Mouse (Mus musculus) embryonic facial prominence, embryonic 14.5 days (tissue): ENCODE measurements around the gene Pdzd7. TPM values are rescaled to one million over a fixed set of nuclear protein-coding genes. Genes with fewer than 3 reads are reported as not detected.
A peak's percentile ranks its signal among the peaks of the same experiment; 100 is the strongest.

Experiments used
- ATAC-seq: fragments of 200-750 bp; cut with Nextera tagmentation; 2 replicates; pipeline ENCODE4 v1.8.0; 2017; ENCODE audit warnings: low read depth, moderate number of reproducible peaks, moderate TSS enrichment
- DNase-seq: peaks from one replicate; pipeline ENCODE4 v3.0.0-alpha.2; 2015; ENCODE audit warnings: low spot score
- H3K27ac ChIP-seq: fragments of 300-500 bp; sonication (generic); replicated peaks from 2 replicates; pipeline ENCODE4 v1.5.1; 2014; ENCODE audit warnings: low read depth, mild to moderate bottlenecking, low read length, moderate library complexity
- H3K27me3 ChIP-seq: fragments of 300-500 bp; sonication (generic); replicated peaks from 2 replicates; pipeline ENCODE4 v1.6.1; 2014; ENCODE audit warnings: low read length; ENCODE audit not compliant: control insufficient read depth, insufficient read depth
- H3K36me3 ChIP-seq: fragments of 300-500 bp; sonication (generic); 2 replicates; pipeline ENCODE4 v1.6.1; 2014; ENCODE audit warnings: low read length, mixed read lengths; ENCODE audit not compliant: control insufficient read depth, insufficient read depth
- H3K4me1 ChIP-seq: fragments of 300-500 bp; sonication (generic); 2 replicates; pipeline ENCODE4 v1.6.1; 2014; ENCODE audit warnings: antibody characterized with exemption, low read length; ENCODE audit not compliant: control insufficient read depth, insufficient read depth
- H3K4me2 ChIP-seq: fragments of 300-500 bp; sonication (generic); 2 replicates; pipeline ENCODE4 v1.6.1; 2014; ENCODE audit warnings: low read depth, mild to moderate bottlenecking, low read length, moderate library complexity, mixed read lengths
- H3K4me3 ChIP-seq: fragments of 300-500 bp; sonication (generic); 2 replicates; pipeline ENCODE4 v1.5.1; 2014; ENCODE audit warnings: low read depth, mild to moderate bottlenecking, low read length
- H3K9ac ChIP-seq: fragments of 300-500 bp; sonication (generic); 2 replicates; pipeline ENCODE4 v1.6.1; 2014; ENCODE audit warnings: low read depth, mild to moderate bottlenecking, low read length, moderate library complexity, mixed read lengths
- H3K9me3 ChIP-seq: fragments of 300-500 bp; sonication (generic); 2 replicates; pipeline ENCODE4 v1.6.1; 2016; ENCODE audit warnings: low read length; ENCODE audit not compliant: control insufficient read depth
- WGBS: fragments of 180-500 bp; shearing (Covaris S2); extraction: QIAGEN DNeasy Blood & Tissue Kit; methylation state at CpG from one replicate; pipeline ENCODE4 v1.1.7; 2014; 5-methylcytosine and 5-hydroxymethylcytosine counted together
- polyA plus RNA-seq: library from polyadenylated mRNA; unstranded; fragments of >200 nt; fragmentation: Nextera tagmentation; extraction: Ambion mirVana; gene quantifications from 2 replicates; pipeline ENCODE4 v1.2.1, GENCODE M21; 2014

Pdzd7 gene
- polyA plus RNA-seq, 1 experiment from 2014 or later, result 0.32 TPM

DNA sequence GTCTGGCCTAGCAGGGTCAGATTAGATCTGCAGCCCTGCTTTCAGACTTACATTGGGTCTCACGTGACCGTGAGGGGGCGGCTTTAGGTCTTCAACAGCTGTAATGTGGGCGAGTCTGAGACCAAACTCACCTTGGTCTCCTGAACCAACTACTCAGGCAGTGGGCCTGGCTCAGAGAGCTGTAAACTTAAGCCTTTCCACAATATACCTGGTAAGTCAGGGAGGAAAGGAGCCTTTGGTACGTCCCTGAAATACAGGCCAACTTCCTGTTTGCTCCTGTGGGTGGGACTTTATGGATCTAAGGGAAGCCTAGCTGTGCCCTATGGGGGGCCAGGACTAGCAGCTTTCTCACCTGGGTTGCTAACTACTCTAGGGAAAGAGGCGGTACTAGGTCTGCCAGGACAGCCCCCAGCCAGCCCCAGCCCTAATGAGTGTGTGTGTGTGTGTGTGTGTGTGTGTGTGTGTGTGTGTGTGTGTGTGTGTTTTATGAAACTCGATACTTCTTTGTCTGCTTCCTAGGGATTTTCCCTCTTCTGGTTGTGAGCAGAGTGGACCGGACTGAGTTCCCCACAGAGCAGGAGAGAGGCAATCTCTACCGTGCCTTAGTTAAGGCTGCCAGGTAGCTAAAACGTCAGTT is 31.1 kb downstream of the Pdzd7 start, which contains the start of gene Lzts2:
Gene Lzts2 (plus strand): TSS at position 80 of the 637 bp plus-strand sequence.
- ATAC-seq (peak; percentile 9; the same call in 1 of the 2 replicates), DNase-seq (peak; percentile 77)
- peaks cover 22% of the 10 kb centered on the region for H3K36me3 ChIP-seq
- H3K4me3 ChIP-seq, result peak within 1 kb of the TSS; percentile 63
- WGBS, result 12% methylated on average over 10 of the region's 10 CpGs
- H3K9me3 ChIP-seq, result no peaks in the 10 kb centered on the region
- H3K4me2 ChIP-seq, result peak within 1 kb of the TSS; percentile 70
- peak within 1 kb of the TSS; percentile 74 for H3K9ac ChIP-seq
- no peaks in the 10 kb centered on the region for H3K27me3 ChIP-seq
- H3K4me1 ChIP-seq, result peaks cover 23% of the 10 kb centered on the region
- peak within 1 kb of the TSS; percentile 99 for H3K27ac ChIP-seq

DNA sequence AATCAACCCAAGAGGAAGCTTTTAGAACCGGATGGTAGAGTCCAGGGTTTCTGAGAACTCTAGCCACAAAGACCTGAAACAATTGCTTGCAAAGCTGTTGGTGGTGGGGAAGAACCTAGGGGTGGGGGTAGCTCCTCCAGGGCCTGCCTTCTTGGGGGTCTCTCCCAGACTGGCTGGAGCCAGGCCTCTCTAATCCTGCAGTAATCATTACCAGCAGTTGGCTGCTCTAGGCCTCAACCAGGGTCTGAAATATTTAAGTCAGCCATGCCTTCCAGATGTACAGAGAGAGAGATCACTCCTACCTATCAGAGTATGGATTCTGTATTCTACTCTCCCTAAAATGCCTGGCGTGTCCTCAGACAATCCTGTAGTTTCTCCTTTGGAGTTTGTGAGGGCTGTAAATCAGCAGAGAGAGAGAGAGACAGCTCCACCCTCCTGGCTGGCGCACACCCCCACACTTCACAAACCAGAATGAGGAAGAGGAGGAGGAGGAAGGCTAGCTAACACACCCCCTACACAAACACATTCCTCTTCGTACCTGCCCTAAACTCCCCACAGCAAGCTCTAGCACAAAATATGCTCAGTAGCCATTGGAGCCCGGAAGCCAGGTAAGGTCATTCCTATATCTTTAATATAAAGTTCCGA is 31.8 kb downstream of the Pdzd7 start:
- Histone ChIP-seq H3K9ac (0 out of 2 replicates have a peak overlapping the region, but pooled peaks have one; percentile 1), H3K27ac (peak overlapping the region; percentile 99), H3K4me3 (no peak overlapping the region), H3K9me3 (no peaks in the 10 kb centered on the region), H3K27me3 (no peaks in the 10 kb centered on the region), H3K4me1 (peaks cover 19% of the 10 kb centered on the region), H3K36me3 (peaks cover 26% of the 10 kb centered on the region), H3K4me2 (peak overlapping the region; percentile 70; the same call in 1 of the 2 replicates)
- WGBS, result 37% methylated on average over 6 of the region's 6 CpGs
- DNase-seq, result peak; percentile 63
- ATAC-seq, result no peak

DNA sequence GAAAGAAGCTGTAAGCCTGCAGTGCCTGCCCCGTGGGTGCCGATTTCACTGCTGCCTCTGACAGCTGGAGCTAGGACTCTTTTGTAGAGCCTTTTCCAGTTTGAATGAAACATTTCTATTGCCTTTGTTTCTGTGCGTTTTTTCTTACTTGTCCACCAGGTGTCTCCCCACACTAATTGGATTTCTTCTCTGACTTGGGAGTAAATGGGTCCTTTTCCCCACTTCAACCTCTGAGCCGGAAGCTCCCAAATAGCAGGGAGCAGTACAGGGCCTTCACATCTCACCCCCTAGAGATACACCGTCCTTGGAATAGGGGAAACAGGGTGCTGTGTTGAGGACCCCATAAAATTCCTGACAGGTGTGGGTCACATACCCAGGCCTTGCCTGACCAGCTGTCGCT is 32.9 kb downstream of the Pdzd7 start:
- Histone ChIP-seq H3K36me3 (peaks cover 34% of the 10 kb centered on the region), H3K27me3 (no peaks in the 10 kb centered on the region), H3K27ac (peak overlapping the region; percentile 99), H3K4me1 (peaks cover 19% of the 10 kb centered on the region), H3K4me2 (no peak overlapping the region), H3K9me3 (no peaks in the 10 kb centered on the region), H3K9ac (peak overlapping the region; percentile 38; the same call in 1 of the 2 replicates), H3K4me3 (no peak overlapping the region)
- ATAC-seq (no peak), DNase-seq (peak; percentile 60)
- WGBS, result 22% methylated on average over 6 of the region's 6 CpGs

DNA sequence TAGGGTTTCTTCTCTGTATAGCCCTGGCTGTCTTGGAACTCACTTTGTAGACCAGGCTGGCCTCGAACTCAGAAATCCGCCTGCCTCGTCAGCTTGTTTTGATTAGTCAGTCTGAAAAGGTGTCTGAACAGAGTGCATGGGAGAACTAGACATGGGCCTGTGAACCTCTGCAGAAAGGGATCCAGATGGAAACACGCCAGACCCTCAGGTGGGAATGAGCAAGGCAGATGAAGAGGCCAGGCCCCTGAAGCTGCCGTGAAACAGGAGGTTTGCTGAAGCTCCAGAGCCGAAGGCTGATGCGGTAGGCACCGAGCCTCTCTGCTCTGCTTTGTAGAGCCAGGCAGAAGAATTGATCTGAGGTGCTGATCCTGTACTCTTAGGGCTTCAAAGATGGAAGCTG is 33.3 kb downstream of the Pdzd7 start:
- ATAC-seq, result no peak
- DNase-seq, result no peak
- Histone ChIP-seq H3K4me2 (no peak overlapping the region), H3K36me3 (peaks cover 34% of the 10 kb centered on the region), H3K27ac (0 out of 2 replicates have a peak overlapping the region, but pooled peaks have one; percentile 99), H3K27me3 (no peaks in the 10 kb centered on the region), H3K9me3 (no peaks in the 10 kb centered on the region), H3K4me3 (no peak overlapping the region), H3K4me1 (peaks cover 22% of the 10 kb centered on the region), H3K9ac (peak overlapping the region; percentile 38; the same call in 1 of the 2 replicates)
- 67% methylated on average over 8 of the region's 8 CpGs for WGBS

DNA sequence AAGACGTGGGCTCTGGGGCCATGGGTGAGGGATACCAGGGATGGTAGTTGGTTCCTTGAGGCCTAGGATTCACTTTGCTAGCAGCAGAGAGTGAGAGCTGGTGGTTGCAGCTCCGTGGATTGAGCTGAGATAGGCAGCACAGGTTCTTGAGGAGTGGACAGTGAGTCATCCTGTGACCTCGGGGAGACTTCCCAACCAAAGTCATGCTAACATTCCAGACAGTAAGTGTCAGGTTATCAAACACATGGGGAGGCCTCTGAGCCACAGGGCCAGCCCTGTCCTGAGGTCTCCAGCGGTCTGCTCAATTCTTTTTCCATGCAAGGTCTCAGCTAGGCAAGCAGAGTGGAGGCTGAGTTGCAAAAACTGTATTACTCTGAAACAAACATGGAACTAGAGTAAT is 34.9 kb downstream of the Pdzd7 start:
- H3K36me3 ChIP-seq, result peaks cover 34% of the 10 kb centered on the region
- H3K27ac ChIP-seq, result no peak overlapping the region
- no peaks in the 10 kb centered on the region for H3K9me3 ChIP-seq
- WGBS, result 87% methylated on average over 4 of the region's 4 CpGs
- no peaks in the 10 kb centered on the region for H3K27me3 ChIP-seq
- no peak overlapping the region for H3K4me2 ChIP-seq
- H3K4me1 ChIP-seq, result peaks cover 25% of the 10 kb centered on the region
- DNase-seq, result no peak
- no peak for ATAC-seq
- H3K4me3 ChIP-seq, result no peak overlapping the region
- no peak overlapping the region for H3K9ac ChIP-seq

DNA sequence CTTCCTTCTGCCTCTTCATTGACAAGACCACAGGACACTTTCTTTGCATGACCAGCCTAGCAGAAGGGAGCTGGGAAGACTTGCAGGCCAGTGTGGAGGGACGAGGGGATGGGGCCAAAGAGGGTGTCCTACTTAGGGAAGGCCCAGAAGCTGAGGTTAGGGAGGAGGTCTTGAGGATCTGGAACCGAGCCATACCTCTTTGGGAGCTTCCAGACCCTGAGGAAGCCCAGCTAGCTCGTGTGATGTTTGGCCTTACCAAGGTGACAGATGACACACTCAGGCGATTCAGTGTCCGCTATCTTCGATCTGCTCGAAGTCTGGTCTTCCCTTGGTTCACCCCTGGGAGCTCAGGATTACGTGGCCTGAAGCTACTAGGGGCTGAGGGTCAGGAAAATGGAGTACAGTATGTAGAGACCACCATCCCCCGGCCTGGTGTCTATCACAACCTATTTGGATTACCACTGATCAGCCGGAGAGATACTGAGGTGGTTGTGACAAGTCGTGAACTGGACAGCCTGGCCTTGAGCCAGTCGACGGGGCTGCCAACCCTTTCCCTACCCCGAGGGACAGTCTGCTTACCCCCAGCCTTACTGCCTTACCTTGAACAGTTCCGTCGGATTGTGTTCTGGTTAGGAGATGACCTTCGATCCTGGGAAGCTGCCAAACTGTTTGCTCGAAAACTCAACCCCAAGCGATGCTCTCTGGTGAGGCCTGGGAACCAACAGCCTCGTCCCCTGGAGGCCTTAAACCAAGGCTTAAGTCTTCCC is 37.9 kb downstream of the Pdzd7 start:
- Histone ChIP-seq H3K9ac (peak overlapping the region; percentile 82), H3K27ac (no peak overlapping the region)
- DNase-seq, result no peak

DNA sequence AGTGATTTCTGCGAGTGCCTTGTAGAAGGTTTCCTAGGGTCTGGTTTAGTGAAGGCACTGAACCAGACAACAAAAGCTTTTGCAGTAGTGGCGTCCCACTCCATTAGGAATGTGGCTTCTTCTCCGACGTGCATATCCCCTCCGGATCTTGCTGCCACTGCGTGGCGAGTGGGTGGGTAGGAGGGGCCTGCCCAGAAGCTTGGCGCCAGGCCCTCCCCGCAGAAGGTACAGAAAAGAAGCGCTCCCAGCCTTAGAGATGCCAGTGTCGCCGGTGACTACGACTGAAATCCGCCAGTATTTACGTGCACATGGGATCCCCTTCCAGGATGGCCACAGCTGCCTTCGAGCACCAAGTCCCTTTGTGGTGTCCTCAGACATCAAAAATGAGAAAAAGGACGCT is 38.5 kb downstream of the Pdzd7 start:
- peak overlapping the region; percentile 82 for H3K9ac ChIP-seq
- WGBS, result 38% methylated on average over 17 of the region's 17 CpGs
- peak overlapping the region; percentile 75 for H3K27ac ChIP-seq
- peak overlapping the region; percentile 90 for H3K4me3 ChIP-seq
- H3K4me2 ChIP-seq, result peak overlapping the region; percentile 95
- H3K36me3 ChIP-seq, result peaks cover 55% of the 10 kb centered on the region
- no peaks in the 10 kb centered on the region for H3K27me3 ChIP-seq
- H3K9me3 ChIP-seq, result no peaks in the 10 kb centered on the region
- no peak for ATAC-seq
- peaks cover 13% of the 10 kb centered on the region for H3K4me1 ChIP-seq
- no peak for DNase-seq

More for the DNA sequence above, 37.9 kb downstream of the Pdzd7 start:
- H3K4me2 ChIP-seq, result peak overlapping the region; percentile 95
- H3K27me3 ChIP-seq, result no peaks in the 10 kb centered on the region
- WGBS, result 91% methylated on average over 20 of the region's 20 CpGs
- no peaks in the 10 kb centered on the region for H3K9me3 ChIP-seq
- peak overlapping the region; percentile 90 for H3K4me3 ChIP-seq
- no peak for ATAC-seq
- peaks cover 55% of the 10 kb centered on the region for H3K36me3 ChIP-seq
- H3K4me1 ChIP-seq, result peaks cover 13% of the 10 kb centered on the region

DNA sequence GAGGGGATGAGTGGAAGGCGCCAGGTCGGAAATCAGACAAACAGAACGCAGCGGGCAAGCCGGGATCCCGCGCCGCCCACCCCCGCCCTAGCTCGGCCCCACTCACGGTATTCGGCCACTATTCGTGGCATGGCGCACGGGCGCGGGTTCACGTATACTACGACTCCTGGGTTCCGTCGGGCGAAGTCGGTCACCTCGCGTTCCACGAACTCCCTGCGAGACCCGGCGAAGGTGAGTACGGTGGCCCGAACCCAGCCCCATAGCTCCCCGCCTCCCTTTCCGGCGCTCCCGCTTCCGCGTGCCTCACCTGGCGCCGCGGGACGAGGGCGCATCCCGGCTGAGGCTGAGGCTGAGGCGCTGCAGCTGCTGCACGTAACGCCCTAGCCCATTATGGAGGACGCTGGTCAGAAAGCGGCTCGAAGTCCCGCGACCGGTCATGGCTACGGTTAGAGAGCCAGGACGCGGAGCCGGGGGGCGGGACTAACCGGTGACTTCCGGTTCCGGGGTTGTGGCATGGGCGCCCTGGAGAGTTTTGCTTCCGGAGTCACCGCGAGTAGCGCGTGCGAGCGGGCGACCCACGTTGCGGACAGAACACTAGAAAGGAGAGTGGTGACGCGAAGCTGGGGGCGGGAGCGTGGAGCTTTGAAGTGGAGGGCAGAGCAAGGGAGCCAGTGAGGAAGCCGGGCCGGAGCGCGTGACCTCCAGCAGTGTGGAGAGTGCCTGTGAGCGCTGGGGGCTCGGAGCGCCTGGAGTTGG is 39.4 kb downstream of the Pdzd7 start, which contains the start of gene Mrpl43:
Gene Mrpl43 (minus strand): TSS at position 486 of the 756 bp plus-strand sequence.
- peaks cover 53% of the 10 kb centered on the region for H3K36me3 ChIP-seq
- ATAC-seq, result peak; percentile 93

More for the DNA sequence above, 39.4 kb downstream of the Pdzd7 start, which contains the start of gene Mrpl43:
- H3K9me3 ChIP-seq, result no peaks in the 10 kb centered on the region
- H3K4me1 ChIP-seq, result peaks cover 13% of the 10 kb centered on the region
- H3K4me3 ChIP-seq, result peak within 1 kb of the TSS; percentile 90
- H3K27ac ChIP-seq, result peak within 1 kb of the TSS; percentile 75
- peak within 1 kb of the TSS; percentile 95 for H3K4me2 ChIP-seq
- under 1% methylated on average over 60 of the region's 82 CpGs for WGBS
- H3K27me3 ChIP-seq, result no peaks in the 10 kb centered on the region
- H3K9ac ChIP-seq, result peak within 1 kb of the TSS; percentile 82
- peak; percentile 94 for DNase-seq
